Mouse (Mus musculus) bone marrow, adult 2 months (tissue): ENCODE measurements around the gene Cabcoco1. TPM values are rescaled to one million over a fixed set of nuclear protein-coding genes. Genes with fewer than 3 reads are reported as not detected.

Experiments used
- H3K27ac ChIP-seq: fragments of 200-500 bp; 2 replicates; pipeline ENCODE4 v1.5.1; 2012; ENCODE audit warnings: low read depth, mild to moderate bottlenecking, control low read depth, inconsistent platforms, low read length; ENCODE audit not compliant: control insufficient read depth, poor library complexity, insufficient read depth
- H3K4me1 ChIP-seq: fragments of 200-500 bp; 2 replicates; pipeline ENCODE4 v1.6.1; 2011; ENCODE audit warnings: low read length; ENCODE audit not compliant: control insufficient read depth, insufficient read depth
- H3K4me3 ChIP-seq: fragments of 200-500 bp; replicated peaks from 2 replicates; pipeline ENCODE3; 2011; ENCODE audit warnings: mild to moderate bottlenecking, low read depth, low read length, control low read depth; ENCODE audit not compliant: control insufficient read depth
- CTCF ChIP-seq: fragments of 200-500 bp; IDR thresholded peaks from 2 replicates; pipeline ENCODE4 v1.5.1; 2011; ENCODE audit warnings: low read length, control low read depth; ENCODE audit not compliant: control insufficient read depth, insufficient read depth
- POLR2A ChIP-seq: fragments of 200-500 bp; IDR thresholded peaks from 2 replicates; pipeline ENCODE4 v1.6.1; 2011; ENCODE audit warnings: low read depth, mild to moderate bottlenecking, control low read depth, low read length, borderline replicate concordance; ENCODE audit not compliant: control insufficient read depth
- WGBS: fragments of 180-500 bp; shearing (Covaris S2); methylation state at CpG from one replicate; pipeline ENCODE4 v1.1.7; 2018; 5-methylcytosine and 5-hydroxymethylcytosine counted together
- polyA plus RNA-seq: library from polyadenylated mRNA; stranded (reverse); fragments of >200 nt; gene quantifications from 2 replicates; pipeline ENCODE4 v1.2.4, GENCODE M21; 2011; ENCODE audit warnings: low replicate concordance; ENCODE audit not compliant: missing spikeins, insufficient read depth, insufficient read length

Cabcoco1 gene
- polyA plus RNA-seq, 1 experiment: not detected

GRCm38 (mm10) chr10:68553677-68554076, 12.0 kb upstream of the Cabcoco1 start:
- H3K27ac ChIP-seq: no peak overlapping the region
- no peaks in the 10 kb centered on the region for H3K4me1 ChIP-seq
- TF ChIP-seq CTCF (no peak), POLR2A (no peak)
- 62% methylated on average over 3 of the region's 3 CpGs for WGBS
- no peak overlapping the region for H3K4me3 ChIP-seq

- H3K4me3 ChIP-seq: no peak overlapping the region
- WGBS: 27% methylated on average over 2 of the region's 2 CpGs
- no peaks in the 10 kb centered on the region for H3K4me1 ChIP-seq
- TF ChIP-seq POLR2A: no peak
- H3K27ac ChIP-seq: no peak overlapping the region
Observed at GRCm38 (mm10) chr10:68552556-68552955, 10.9 kb upstream of the Cabcoco1 start.

GRCm38 (mm10) chr10:68551316-68551715, 9.6 kb upstream of the Cabcoco1 start:
- TF ChIP-seq CTCF (no peak), POLR2A (no peak)
- Histone ChIP-seq H3K4me3 (no peak overlapping the region), H3K27ac (no peak overlapping the region), H3K4me1 (no peaks in the 10 kb centered on the region)
- 89% methylated on average over 7 of the region's 7 CpGs for WGBS

GRCm38 (mm10) chr10:68550668-68551267, 9.1 kb upstream of the Cabcoco1 start:
- Histone ChIP-seq H3K4me3 (no peak overlapping the region), H3K4me1 (no peaks in the 10 kb centered on the region), H3K27ac (no peak overlapping the region)
- TF ChIP-seq CTCF (no peak), POLR2A (no peak)
- 85% methylated on average over 9 of the region's 9 CpGs for WGBS

DNA sequence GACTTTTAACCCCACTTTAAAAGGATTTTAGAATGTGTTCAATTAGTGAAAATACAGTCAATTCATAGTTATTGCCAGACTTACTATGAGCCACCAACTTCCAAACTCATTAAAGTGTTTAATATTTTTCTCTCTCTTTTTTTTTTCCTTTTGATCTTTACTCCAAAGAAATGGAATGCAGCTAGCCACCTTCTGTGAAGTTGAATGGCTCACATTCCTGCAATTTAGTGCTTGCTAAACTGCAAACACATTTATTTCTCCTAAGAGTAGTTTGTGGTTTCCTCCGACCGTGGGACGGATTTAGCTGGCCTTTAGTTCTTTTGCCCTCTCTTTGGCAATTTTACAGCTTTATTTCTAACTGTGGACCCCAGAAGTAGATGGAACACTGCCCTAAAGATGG, 1.4 kb upstream of the Cabcoco1 start:
- WGBS: 28% methylated on average over 3 of the region's 3 CpGs
- no peak for TF ChIP-seq CTCF
- no peak for TF ChIP-seq POLR2A
- Histone ChIP-seq H3K4me1 (no peaks in the 10 kb centered on the region; the same call in 1 of the 2 replicates), H3K4me3 (no peak overlapping the region), H3K27ac (no peak overlapping the region)

GRCm38 (mm10) chr10:68541943-68542420, 286 bp upstream of the Cabcoco1 start:
- no peak overlapping the region for H3K27ac ChIP-seq

GRCm38 (mm10) chr10:68540612-68541011, 1.1 kb downstream of the Cabcoco1 start:
- Histone ChIP-seq H3K4me1 (no peaks in the 10 kb centered on the region; the same call in 1 of the 2 replicates), H3K4me3 (no peak overlapping the region), H3K27ac (no peak overlapping the region)
- TF ChIP-seq CTCF (no peak), POLR2A (no peak)
- 30% methylated on average over 3 of the region's 3 CpGs for WGBS

More at GRCm38 (mm10) chr10:68541943-68542420, 286 bp upstream of the Cabcoco1 start:
- WGBS: 4% methylated on average over 7 of the region's 7 CpGs
- TF ChIP-seq POLR2A (no peak), CTCF (no peak)
- H3K4me1 ChIP-seq: no peaks in the 10 kb centered on the region; the same call in 1 of the 2 replicates
- H3K4me3 ChIP-seq: no peak overlapping the region

DNA sequence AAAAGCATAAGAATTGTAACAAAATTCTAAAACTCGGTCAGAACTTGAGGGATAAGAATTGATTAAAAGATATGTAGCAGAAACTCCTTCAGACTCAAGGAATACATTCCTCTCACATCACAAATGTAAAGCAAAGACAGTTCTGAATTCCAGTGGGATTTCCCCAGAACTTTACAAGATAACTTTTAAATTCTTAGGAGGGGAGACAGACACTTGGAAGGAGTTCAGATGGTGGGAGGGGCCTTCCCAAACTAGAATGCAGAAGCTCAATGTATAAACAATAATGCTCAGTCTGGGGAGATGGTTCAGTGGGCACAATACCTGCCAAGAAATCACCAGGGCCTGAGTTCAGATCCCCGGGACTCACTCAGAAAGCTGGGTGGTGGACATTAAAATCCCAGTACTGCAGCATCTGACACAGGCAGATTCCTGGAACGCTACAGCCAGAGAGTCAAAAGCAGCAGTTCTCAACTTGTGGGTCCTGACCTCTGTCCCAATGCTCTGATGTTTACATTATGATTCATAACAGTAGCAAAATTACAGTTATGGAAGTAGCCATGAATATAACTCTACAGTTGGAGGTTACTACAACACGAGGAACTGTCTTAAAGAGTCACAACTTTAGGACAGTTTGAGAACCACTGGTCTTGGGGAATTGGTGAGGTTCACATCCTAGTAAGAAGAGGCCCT, 4.3 kb downstream of the Cabcoco1 start:
- Histone ChIP-seq H3K4me3 (no peak overlapping the region), H3K27ac (no peak overlapping the region), H3K4me1 (no peaks in the 10 kb centered on the region; the same call in 1 of the 2 replicates)
- TF ChIP-seq POLR2A: no peak
- no peak for TF ChIP-seq CTCF
- WGBS: 76% methylated on average over 4 of the region's 4 CpGs
